Mouse (Mus musculus) MEL (cell line): Measurements from ENCODE around the gene Tmem151a.

Experiments
- CHD2 ChIP-seq: IDR thresholded peaks from 2 replicates; pipeline ENCODE4 v1.6.1; 2011; ENCODE audit warnings: low read length, improper control_type of control experiment
- CTCF ChIP-seq, 3 experiments: IDR thresholded peaks in 2 of 3; conservative IDR thresholded peaks in 1 of 3; 2 replicates each; pipeline ENCODE4 v1.5.1; 2011 to 2012; ENCODE audit warnings: low read length in 3 of 3, low read depth in 2 of 3, mild to moderate bottlenecking in 2 of 3, improper control_type of control experiment in 1 of 3, inconsistent platforms in 1 of 3, mixed read lengths in 1 of 3, moderate library complexity in 1 of 3; ENCODE audit not compliant: control insufficient read depth in 1 of 3, insufficient read depth in 1 of 3, poor library complexity in 1 of 3, severe bottlenecking in 1 of 3
- GABPA ChIP-seq: IDR thresholded peaks from 2 replicates; pipeline ENCODE4 v1.6.1; 2012; ENCODE audit warnings: low read depth, mild to moderate bottlenecking, inconsistent platforms, low read length, improper control_type of control experiment, moderate library complexity
- GATA1 ChIP-seq: IDR thresholded peaks from 2 replicates; pipeline ENCODE4 v1.6.1; 2011; ENCODE audit warnings: low read depth, low read length, improper control_type of control experiment
- MAFK ChIP-seq: IDR thresholded peaks from 2 replicates; pipeline ENCODE4 v1.6.1; 2011; ENCODE audit warnings: low read depth, mild to moderate bottlenecking, low read length, improper control_type of control experiment, borderline replicate concordance
- POLR2A ChIP-seq, 2 experiments: IDR thresholded peaks; 2 replicates each; pipeline ENCODE4 v1.6.1; 2011 to 2012; ENCODE audit warnings: low read length in 2 of 2, mild to moderate bottlenecking in 2 of 2, control low read depth in 1 of 2, improper control_type of control experiment in 1 of 2, low read depth in 1 of 2, moderate library complexity in 1 of 2; ENCODE audit not compliant: control insufficient read depth in 1 of 2, insufficient read depth in 1 of 2, poor library complexity in 1 of 2
- POLR2AphosphoS2 ChIP-seq: IDR thresholded peaks from 2 replicates; pipeline ENCODE4 v1.6.1; 2011; ENCODE audit warnings: low read length, improper control_type of control experiment
- SMC3 ChIP-seq: IDR thresholded peaks from 2 replicates; pipeline ENCODE4 v1.6.1; 2011; ENCODE audit warnings: low read depth, low read length, improper control_type of control experiment
- TBP ChIP-seq: IDR thresholded peaks from 2 replicates; pipeline ENCODE4 v1.8.0; 2011; ENCODE audit warnings: low read depth, low read length, improper control_type of control experiment
- UBTF ChIP-seq: IDR thresholded peaks from 2 replicates; pipeline ENCODE4 v1.6.1; 2012; ENCODE audit warnings: low read depth, mild to moderate bottlenecking, inconsistent platforms, low read length, improper control_type of control experiment, moderate library complexity, borderline replicate concordance; ENCODE audit not compliant: insufficient read depth
- ZNF384 ChIP-seq: IDR thresholded peaks from 2 replicates; pipeline ENCODE4 v1.6.1; 2012; ENCODE audit warnings: low read depth, mild to moderate bottlenecking, inconsistent platforms, low read length, improper control_type of control experiment

GRCm38 (mm10) chr19:5071545-5072369, 13.6 kb downstream of the Tmem151a start:
- TF ChIP-seq MAFK (no peak), CTCF (IDR thresholded peaks at IDR 0.05 in 2 of 3, conservative IDR thresholded peaks at IDR 0.05 in 1 of 3; ENCODE audit: control insufficient read depth in 1 of 3, insufficient read depth in 1 of 3, low read depth in 2 of 3, low read length in 3 of 3, poor library complexity in 1 of 3, severe bottlenecking in 1 of 3) (no peak), GATA1 (no peak), SMC3 (no peak), GABPA (no peak), POLR2A (IDR thresholded peaks at IDR 0.05; ENCODE audit: control insufficient read depth in 1 of 2, insufficient read depth in 1 of 2, low read depth in 1 of 2, low read length in 2 of 2, poor library complexity in 1 of 2) (peak; percentile 2 to 55; a peak in 2 of 4 replicates), CHD2 (no peak), TBP (0 out of 2 replicates have a peak, but pooled peaks have one; percentile 12), ZNF384 (no peak), UBTF (no peak), POLR2AphosphoS2 (no peak)
